Mouse (Mus musculus) midbrain, embryonic 14.5 days (tissue): ENCODE results near the gene Prok1. TPM values are rescaled to one million over a fixed set of nuclear protein-coding genes. Genes with fewer than 3 reads are reported as not detected.

Experiments
- ATAC-seq: fragments of 200-750 bp; cut with Nextera tagmentation; 2 replicates; pipeline ENCODE4 v1.8.0; 2017; ENCODE audit warnings: moderate number of reproducible peaks, moderate library complexity; ENCODE audit not compliant: low FRiP score, low TSS enrichment
- DNase-seq: peaks from one replicate; pipeline ENCODE4 v3.0.0-alpha.2; 2015
- H3K27ac ChIP-seq: fragments of 300-500 bp; sonication (generic); replicated peaks from 2 replicates; pipeline ENCODE4 v1.5.1; 2014; ENCODE audit warnings: mild to moderate bottlenecking, low read depth, low read length, moderate library complexity
- H3K27me3 ChIP-seq: fragments of 300-500 bp; sonication (generic); 2 replicates; pipeline ENCODE4 v1.6.1; 2014; ENCODE audit warnings: low read length, control low read depth, mixed read lengths; ENCODE audit not compliant: control insufficient read depth, insufficient read depth
- H3K36me3 ChIP-seq: fragments of 300-500 bp; sonication (generic); 2 replicates; pipeline ENCODE4 v1.6.1; 2014; ENCODE audit warnings: low read length, control low read depth; ENCODE audit not compliant: control insufficient read depth, insufficient read depth
- H3K4me1 ChIP-seq: fragments of 300-500 bp; sonication (generic); 2 replicates; pipeline ENCODE4 v1.6.1; 2014; ENCODE audit warnings: mild to moderate bottlenecking, antibody characterized with exemption, low read length, control low read depth; ENCODE audit not compliant: control insufficient read depth, insufficient read depth
- H3K4me2 ChIP-seq: fragments of 300-500 bp; sonication (generic); 2 replicates; pipeline ENCODE4 v1.6.1; 2014; ENCODE audit warnings: mild to moderate bottlenecking, low read length, moderate library complexity
- H3K4me3 ChIP-seq: fragments of 300-500 bp; sonication (generic); replicated peaks from 2 replicates; pipeline ENCODE4 v1.5.1; 2014; ENCODE audit warnings: low read depth, low read length
- H3K9ac ChIP-seq: fragments of 300-500 bp; sonication (generic); replicated peaks from 2 replicates; pipeline ENCODE4 v1.6.1; 2014; ENCODE audit warnings: mild to moderate bottlenecking, low read length, moderate library complexity
- H3K9me3 ChIP-seq: fragments of 300-500 bp; sonication (generic); 2 replicates; pipeline ENCODE4 v1.6.1; 2016; ENCODE audit warnings: low read length, control low read depth, mixed read lengths; ENCODE audit not compliant: control insufficient read depth
- WGBS: fragments of 180-500 bp; shearing (Covaris S2); extraction: QIAGEN DNeasy Blood & Tissue Kit; methylation state at CpG from one replicate; pipeline ENCODE4 v1.1.7; 2014; 5-methylcytosine and 5-hydroxymethylcytosine counted together
- polyA plus RNA-seq: library from polyadenylated mRNA; unstranded; fragments of >200 nt; fragmentation: Nextera tagmentation; extraction: Ambion mirVana; gene quantifications from 2 replicates; pipeline ENCODE4 v1.2.1, GENCODE M21; 2014

Gene Prok1
- polyA plus RNA-seq, 1 experiment from 2014 or later, result 0.16 TPM

- H3K9ac ChIP-seq, result no peak overlapping the region
- no peaks in the 10 kb centered on the region for H3K27me3 ChIP-seq
- DNase-seq (no peak), ATAC-seq (no peak)
- H3K27ac ChIP-seq, result no peak overlapping the region
- 81% methylated on average over 5 of the region's 5 CpGs for WGBS
- no peak overlapping the region for H3K4me3 ChIP-seq
- no peaks in the 10 kb centered on the region for H3K9me3 ChIP-seq
- no peaks in the 10 kb centered on the region for H3K36me3 ChIP-seq
- no peaks in the 10 kb centered on the region for H3K4me1 ChIP-seq
- H3K4me2 ChIP-seq, result no peak overlapping the region
These were observed 9.7 kb downstream of the Prok1 start for GRCm38 (mm10) chr3:107229822-107230221.

GRCm38 (mm10) chr3:107229221-107229620, 10.3 kb downstream of the Prok1 start:
- no peaks in the 10 kb centered on the region for H3K4me1 ChIP-seq
- no peak for ATAC-seq
- no peak overlapping the region for H3K4me2 ChIP-seq

GRCm38 (mm10) chr3:107225820-107226219, 13.7 kb downstream of the Prok1 start:
- 87% methylated on average over 5 of the region's 5 CpGs for WGBS

More at GRCm38 (mm10) chr3:107229221-107229620, 10.3 kb downstream of the Prok1 start:
- WGBS, result 87% methylated on average over 5 of the region's 5 CpGs
- no peaks in the 10 kb centered on the region for H3K36me3 ChIP-seq
- no peak overlapping the region for H3K4me3 ChIP-seq
- no peak overlapping the region for H3K27ac ChIP-seq
- H3K9me3 ChIP-seq, result no peaks in the 10 kb centered on the region
- no peak for DNase-seq
- H3K9ac ChIP-seq, result no peak overlapping the region
- no peaks in the 10 kb centered on the region for H3K27me3 ChIP-seq

GRCm38 (mm10) chr3:107223230-107223629, 16.3 kb downstream of the Prok1 start:
- H3K27ac ChIP-seq, result no peak overlapping the region
- H3K4me3 ChIP-seq, result no peak overlapping the region
- no peak overlapping the region for H3K4me2 ChIP-seq
- H3K9ac ChIP-seq, result no peak overlapping the region
- WGBS, result 79% methylated on average over 1 of the region's 1 CpGs
- ATAC-seq (no peak), DNase-seq (no peak)
- H3K4me1 ChIP-seq, result no peaks in the 10 kb centered on the region
- no peaks in the 10 kb centered on the region for H3K36me3 ChIP-seq
- H3K27me3 ChIP-seq, result no peaks in the 10 kb centered on the region
- H3K9me3 ChIP-seq, result no peaks in the 10 kb centered on the region

More at GRCm38 (mm10) chr3:107225820-107226219, 13.7 kb downstream of the Prok1 start:
- Histone ChIP-seq H3K9ac (no peak overlapping the region), H3K9me3 (no peaks in the 10 kb centered on the region), H3K4me2 (no peak overlapping the region), H3K4me1 (no peaks in the 10 kb centered on the region), H3K4me3 (no peak overlapping the region), H3K27ac (no peak overlapping the region), H3K36me3 (no peaks in the 10 kb centered on the region), H3K27me3 (no peaks in the 10 kb centered on the region)
- ATAC-seq, result no peak
- DNase-seq, result no peak

GRCm38 (mm10) chr3:107221608-107222007, 17.9 kb downstream of the Prok1 start, which contains the start of gene Cym:
Cym (minus strand) TSS chr3:107221732.
- no peak within 1 kb of the TSS for H3K27ac ChIP-seq
- H3K9me3 ChIP-seq, result no peaks in the 10 kb centered on the region
- DNase-seq (no peak), ATAC-seq (no peak)
- no peaks in the 10 kb centered on the region for H3K4me1 ChIP-seq
- H3K9ac ChIP-seq, result no peak within 1 kb of the TSS
- H3K36me3 ChIP-seq, result no peaks in the 10 kb centered on the region
- H3K4me3 ChIP-seq, result no peak within 1 kb of the TSS
- 95% methylated on average over 10 of the region's 10 CpGs for WGBS
- no peak within 1 kb of the TSS for H3K4me2 ChIP-seq
- no peaks in the 10 kb centered on the region for H3K27me3 ChIP-seq

- Histone ChIP-seq H3K4me3 (no peak overlapping the region), H3K27ac (no peak overlapping the region), H3K9ac (no peak overlapping the region), H3K27me3 (no peaks in the 10 kb centered on the region), H3K9me3 (no peaks in the 10 kb centered on the region), H3K4me1 (0 out of 2 replicates have a peak, but pooled peaks cover 3% of the 10 kb centered on the region), H3K4me2 (no peak overlapping the region), H3K36me3 (no peaks in the 10 kb centered on the region)
- ATAC-seq (no peak), DNase-seq (no peak)
- WGBS, result 92% methylated on average over 7 of the region's 7 CpGs
These were observed 20.9 kb downstream of the Prok1 start for GRCm38 (mm10) chr3:107218572-107218971.

- H3K9ac ChIP-seq, result no peak overlapping the region
- H3K4me3 ChIP-seq, result no peak overlapping the region
- 87% methylated on average over 3 of the region's 3 CpGs for WGBS
- ATAC-seq (no peak), DNase-seq (no peak)
- no peaks in the 10 kb centered on the region for H3K27me3 ChIP-seq
- no peak overlapping the region for H3K27ac ChIP-seq
- H3K36me3 ChIP-seq, result no peaks in the 10 kb centered on the region
- H3K4me1 ChIP-seq, result 0 out of 2 replicates have a peak, but pooled peaks cover 3% of the 10 kb centered on the region
- H3K9me3 ChIP-seq, result no peaks in the 10 kb centered on the region
- no peak overlapping the region for H3K4me2 ChIP-seq
These were observed 22.4 kb downstream of the Prok1 start for GRCm38 (mm10) chr3:107217101-107217480.

- ATAC-seq, result 0 out of 2 replicates have a peak, but pooled peaks have one; percentile 6
- H3K4me3 ChIP-seq, result no peak overlapping the region
- H3K27ac ChIP-seq, result no peak overlapping the region
- no peaks in the 10 kb centered on the region for H3K36me3 ChIP-seq
- H3K9ac ChIP-seq, result no peak overlapping the region
- 75% methylated on average over 8 of the region's 8 CpGs for WGBS
- DNase-seq, result peak; percentile 15
- H3K27me3 ChIP-seq, result no peaks in the 10 kb centered on the region
- H3K4me1 ChIP-seq, result 0 out of 2 replicates have a peak, but pooled peaks cover 3% of the 10 kb centered on the region
- no peak overlapping the region for H3K4me2 ChIP-seq
- no peaks in the 10 kb centered on the region for H3K9me3 ChIP-seq
These were observed 23.0 kb downstream of the Prok1 start for GRCm38 (mm10) chr3:107216400-107217100.

- Histone ChIP-seq H3K4me3 (no peak overlapping the region), H3K27ac (no peak overlapping the region), H3K9ac (no peak overlapping the region), H3K36me3 (no peaks in the 10 kb centered on the region), H3K4me1 (0 out of 2 replicates have a peak, but pooled peaks cover 3% of the 10 kb centered on the region), H3K4me2 (no peak overlapping the region), H3K9me3 (no peaks in the 10 kb centered on the region), H3K27me3 (no peaks in the 10 kb centered on the region)
- DNase-seq (no peak), ATAC-seq (no peak)
- 88% methylated on average over 5 of the region's 5 CpGs for WGBS
These were observed 24.9 kb downstream of the Prok1 start for GRCm38 (mm10) chr3:107214606-107215005.
